Mouse (Mus musculus): Measurements from ENCODE around the gene Slc7a15. TPM values are rescaled to one million over a fixed set of nuclear protein-coding genes. Genes with fewer than 3 reads are reported as not detected.

Gene Slc7a15
- polyA plus RNA-seq, 1 experiment from 2014 or later, result 0.17 TPM

- no peak for DNase-seq (ENCODE audit: low spot score)
Observed at GRCm38 (mm10) chr12:8487959-8488651, 110.8 kb downstream of the Slc7a15 start.

- DNase-seq (ENCODE audit: low spot score), result no peak
Observed at GRCm38 (mm10) chr12:8487281-8487680, 111.6 kb downstream of the Slc7a15 start.

GRCm38 (mm10) chr12:8485247-8485646 lies 113.6 kb downstream of the Slc7a15 start:
- DNase-seq (ENCODE audit: low spot score), result no peak

- DNase-seq (ENCODE audit: low spot score), result no peak
Observed at GRCm38 (mm10) chr12:8482169-8482568, 116.7 kb downstream of the Slc7a15 start.

Other genes with a start within 250 kb of the Slc7a15 start
- 16.6 and 18.4 TPM in 2 replicates for gene Rhob, start 99.1 kb downstream of the Slc7a15 start, polyA plus RNA-seq (2015; fragmentation: Nextera tagmentation; extraction: Ambion mirVana)
- 46.9 and 54.6 TPM in 2 replicates for gene Pum2, start 75.1 kb upstream of the Slc7a15 start, polyA plus RNA-seq (2015; fragmentation: Nextera tagmentation; extraction: Ambion mirVana)
- 16.2 TPM in 2 replicates for gene Sdc1, start 172.3 kb upstream of the Slc7a15 start, polyA plus RNA-seq (2015; fragmentation: Nextera tagmentation; extraction: Ambion mirVana)

All from thymus, postnatal 0 days (tissue).